Mouse (Mus musculus): ENCODE results near the gene Tsen15. TPM values are rescaled to one million over a fixed set of nuclear protein-coding genes. Genes with fewer than 3 reads are reported as not detected.
"Not testable (repeated sequence)": the region's sequence is repeated elsewhere in the genome, so short reads cannot be mapped to it uniquely, and the experiment has no call there.

Tsen15 gene
- polyA plus RNA-seq, 1 experiment from 2014 or later = 49.2 TPM

DNA sequence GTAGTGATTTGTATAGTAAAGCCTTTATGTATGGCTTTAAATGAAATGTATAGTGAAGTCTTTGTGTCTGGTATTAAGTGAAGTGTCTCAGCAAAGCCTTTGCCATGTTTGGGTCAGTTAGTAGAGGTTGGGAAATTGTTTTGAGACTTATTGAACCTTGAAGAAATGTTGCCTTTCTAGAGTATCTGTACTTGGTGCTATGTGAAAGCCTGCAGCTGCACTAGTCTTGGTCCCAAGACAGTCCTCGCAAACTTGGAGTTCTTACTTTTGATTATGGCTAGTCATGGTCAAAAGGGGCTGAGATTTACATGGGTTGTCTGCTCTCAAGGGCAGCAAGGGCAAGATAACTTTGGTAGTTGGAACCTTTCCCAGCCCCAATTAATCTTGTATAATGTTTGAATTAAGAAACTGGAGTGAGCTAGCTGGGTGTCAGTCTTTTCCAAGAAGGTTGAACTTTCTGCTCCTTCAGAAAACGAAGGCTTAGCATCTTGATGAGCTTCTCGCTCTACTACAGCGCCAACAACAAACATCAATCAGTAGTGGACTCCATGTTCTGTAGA lies 8.5 kb upstream of the Tsen15 start:
- H3K9me3 ChIP-seq (ENCODE audit: control insufficient read depth, low read length) = no peaks in the 10 kb centered on the region
- H3K4me1 ChIP-seq (ENCODE audit: control insufficient read depth, insufficient read depth, low read length) = no peaks in the 10 kb centered on the region
- WGBS = 89% methylated on average over 4 of the region's 4 CpGs
- no peak overlapping the region for H3K4me2 ChIP-seq
- peaks cover 4% of the 10 kb centered on the region; the same call in 1 of the 2 replicates for H3K27me3 ChIP-seq (ENCODE audit: control insufficient read depth, insufficient read depth, low read length)
- H3K4me3 ChIP-seq (ENCODE audit: low read depth, low read length) = no peak overlapping the region
- DNase-seq (ENCODE audit: low spot score, missing footprints) = no peak
- H3K9ac ChIP-seq (ENCODE audit: low read length) = no peak overlapping the region
- H3K36me3 ChIP-seq (ENCODE audit: control insufficient read depth, insufficient read depth, low read length) = no peaks in the 10 kb centered on the region
- no peak for ATAC-seq (ENCODE audit: low FRiP score)
- H3K27ac ChIP-seq (ENCODE audit: low read depth, low read length) = no peak overlapping the region

DNA sequence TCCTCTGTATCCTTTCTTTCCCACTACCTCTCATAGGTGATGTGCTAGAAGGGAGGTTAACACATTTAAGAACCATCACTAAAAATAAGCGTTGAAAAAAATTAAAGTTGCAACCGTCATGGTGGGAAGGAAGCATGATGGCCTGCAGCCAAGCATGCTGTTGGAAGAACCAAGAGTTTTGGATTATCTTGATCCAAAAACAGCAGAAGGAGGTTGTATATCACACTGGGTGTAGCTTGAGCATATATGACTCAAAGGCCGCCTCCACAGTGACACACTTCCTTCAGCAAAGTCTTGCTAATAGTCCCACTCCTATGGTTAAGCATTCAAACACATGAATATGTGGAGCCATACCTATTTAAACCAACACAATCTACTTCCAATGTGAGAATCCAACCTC lies 7.6 kb upstream of the Tsen15 start:
- Histone ChIP-seq H3K4me3 (ENCODE audit: low read depth, low read length) (no peak overlapping the region), H3K9me3 (ENCODE audit: control insufficient read depth, low read length) (no peaks in the 10 kb centered on the region), H3K9ac (ENCODE audit: low read length) (no peak overlapping the region), H3K4me2 (no peak overlapping the region), H3K4me1 (ENCODE audit: control insufficient read depth, insufficient read depth, low read length) (no peaks in the 10 kb centered on the region), H3K27me3 (ENCODE audit: control insufficient read depth, insufficient read depth, low read length) (peaks cover 4% of the 10 kb centered on the region; the same call in 1 of the 2 replicates), H3K27ac (ENCODE audit: low read depth, low read length) (no peak overlapping the region), H3K36me3 (ENCODE audit: control insufficient read depth, insufficient read depth, low read length) (no peaks in the 10 kb centered on the region)
- ATAC-seq (ENCODE audit: low FRiP score) (no peak), DNase-seq (ENCODE audit: low spot score, missing footprints) (no peak)
- 89% methylated on average over 3 of the region's 3 CpGs for WGBS

DNA sequence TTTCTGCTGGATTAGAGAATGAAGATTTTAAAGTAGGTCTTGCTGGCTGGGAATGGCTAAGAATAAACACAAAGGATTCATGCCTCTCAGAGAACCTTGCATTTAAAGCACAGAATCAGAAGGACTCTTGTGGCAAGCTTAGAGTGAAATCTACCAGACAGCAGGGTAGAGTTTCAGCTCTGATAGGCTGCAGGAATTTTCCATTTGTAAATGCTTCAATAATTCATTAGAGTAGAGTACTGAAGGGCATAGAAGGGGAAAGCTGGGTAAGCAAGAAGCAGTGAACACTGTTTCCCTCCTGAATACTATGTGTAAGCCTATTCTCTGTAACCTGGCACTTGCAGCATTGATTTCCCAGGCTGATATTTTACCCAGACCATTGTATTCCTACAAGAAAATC lies 2.8 kb upstream of the Tsen15 start:
- Histone ChIP-seq H3K4me1 (ENCODE audit: control insufficient read depth, insufficient read depth, low read length) (no peaks in the 10 kb centered on the region), H3K9me3 (ENCODE audit: control insufficient read depth, low read length) (no peaks in the 10 kb centered on the region), H3K36me3 (ENCODE audit: control insufficient read depth, insufficient read depth, low read length) (no peaks in the 10 kb centered on the region), H3K27ac (ENCODE audit: low read depth, low read length) (no peak overlapping the region), H3K4me2 (no peak overlapping the region), H3K27me3 (ENCODE audit: control insufficient read depth, insufficient read depth, low read length) (no peaks in the 10 kb centered on the region), H3K9ac (ENCODE audit: low read length) (no peak overlapping the region), H3K4me3 (ENCODE audit: low read depth, low read length) (no peak overlapping the region)
- ATAC-seq (ENCODE audit: low FRiP score) (no peak), DNase-seq (ENCODE audit: low spot score, missing footprints) (no peak)

DNA sequence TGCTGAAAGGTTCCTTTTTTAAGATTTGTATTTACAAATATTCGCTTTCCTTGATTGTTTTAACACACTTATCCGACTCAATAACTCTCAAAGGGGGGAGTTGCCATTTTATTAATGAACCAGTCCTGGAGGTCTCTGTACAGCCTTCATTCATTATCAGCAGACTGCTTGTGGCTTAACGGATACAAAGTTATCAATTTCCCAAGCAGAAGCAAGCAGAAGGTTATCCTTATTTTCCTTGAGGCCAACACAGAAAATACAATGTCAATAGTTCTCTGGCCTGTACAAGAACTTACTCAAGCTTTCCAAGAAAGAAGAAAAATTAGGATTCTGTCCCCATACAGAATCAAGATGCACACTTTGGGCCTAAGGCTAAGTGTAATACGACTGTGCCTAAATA lies 795 bp downstream of the Tsen15 start:
- not testable (repeated sequence) for H3K36me3 ChIP-seq (ENCODE audit: control insufficient read depth, insufficient read depth, low read length); H3K27ac ChIP-seq (ENCODE audit: low read depth, low read length); H3K4me1 ChIP-seq (ENCODE audit: control insufficient read depth, insufficient read depth, low read length); H3K27me3 ChIP-seq (ENCODE audit: control insufficient read depth, insufficient read depth, low read length); ATAC-seq (ENCODE audit: low FRiP score); DNase-seq (ENCODE audit: low spot score, missing footprints); H3K9me3 ChIP-seq (ENCODE audit: control insufficient read depth, low read length)
- Histone ChIP-seq H3K4me3 (ENCODE audit: low read depth, low read length) (peak overlapping the region; percentile 71), H3K9ac (ENCODE audit: low read length) (peak overlapping the region; percentile 74), H3K4me2 (peak overlapping the region; percentile 75)
- WGBS = 37% methylated on average over 2 of the region's 4 CpGs

DNA sequence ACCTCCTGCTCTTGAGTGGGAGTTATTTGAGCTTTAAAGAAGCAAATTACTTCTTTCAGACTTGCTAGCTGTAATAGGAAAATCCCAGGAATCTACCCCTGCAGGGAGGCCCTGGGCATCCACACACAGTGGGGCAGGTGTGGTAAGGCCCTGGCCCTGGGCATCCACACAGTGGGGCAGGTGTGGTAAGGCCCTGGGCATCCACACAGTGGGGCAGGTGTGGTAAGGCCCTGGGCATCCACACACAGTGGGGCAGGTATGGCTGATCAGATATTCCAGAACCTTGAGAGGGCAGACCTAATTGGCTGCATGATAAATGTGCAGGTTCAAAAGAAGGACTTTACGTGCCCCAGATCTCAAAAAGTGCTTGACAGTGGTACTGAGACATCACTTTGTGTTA lies 1.9 kb downstream of the Tsen15 start:
- Histone ChIP-seq H3K4me1 (ENCODE audit: control insufficient read depth, insufficient read depth, low read length) (no peaks in the 10 kb centered on the region), H3K4me2 (no peak overlapping the region), H3K27me3 (ENCODE audit: control insufficient read depth, insufficient read depth, low read length) (no peaks in the 10 kb centered on the region), H3K9me3 (ENCODE audit: control insufficient read depth, low read length) (no peaks in the 10 kb centered on the region), H3K4me3 (ENCODE audit: low read depth, low read length) (no peak overlapping the region), H3K36me3 (ENCODE audit: control insufficient read depth, insufficient read depth, low read length) (no peaks in the 10 kb centered on the region), H3K9ac (ENCODE audit: low read length) (no peak overlapping the region), H3K27ac (ENCODE audit: low read depth, low read length) (no peak overlapping the region)
- no peak for DNase-seq (ENCODE audit: low spot score, missing footprints)
- WGBS = 94% methylated on average over 1 of the region's 1 CpGs
- no peak for ATAC-seq (ENCODE audit: low FRiP score)

DNA sequence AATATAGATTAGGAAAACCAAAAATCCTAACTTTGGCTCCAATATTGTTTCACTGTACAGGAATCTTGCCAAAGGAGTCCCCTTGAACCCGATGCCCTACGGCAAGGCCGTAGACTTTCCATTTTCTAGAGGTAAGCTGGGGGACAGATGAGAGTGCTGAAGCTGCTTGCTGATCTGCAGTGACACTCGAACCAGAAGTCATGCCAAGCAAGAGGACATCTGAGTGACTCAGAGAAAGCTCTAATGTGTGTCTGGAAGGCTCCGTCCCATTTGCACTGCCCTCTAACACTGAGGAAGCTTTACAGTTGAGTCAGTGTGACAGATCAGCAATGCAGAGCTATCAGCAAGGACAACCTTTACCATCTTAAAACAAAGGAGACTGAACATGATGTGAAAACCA lies 8.2 kb downstream of the Tsen15 start:
- WGBS = 94% methylated on average over 5 of the region's 5 CpGs

DNA sequence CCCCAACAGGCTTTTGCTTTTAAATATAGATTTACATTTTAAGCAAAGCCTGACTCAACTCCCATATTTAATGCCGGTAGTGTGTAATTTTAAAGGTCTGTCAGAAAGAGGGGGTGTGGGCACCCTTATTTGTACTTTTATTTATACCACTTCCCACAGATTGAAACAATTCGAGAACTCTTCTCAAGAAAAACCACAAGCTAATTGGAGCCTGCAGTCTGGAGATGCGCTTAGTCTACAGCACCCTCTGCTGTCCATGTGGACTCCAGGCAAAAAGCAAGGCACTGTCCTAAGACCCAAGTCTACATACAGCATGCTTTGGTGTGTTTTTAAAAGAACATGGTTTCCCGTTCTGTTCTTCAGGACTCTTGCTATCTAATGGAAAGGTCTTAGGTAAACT lies 17.3 kb downstream of the Tsen15 start:
- peak; percentile 66; the same call in 1 of the 2 replicates for ATAC-seq (ENCODE audit: low FRiP score)

More for the DNA sequence above, 8.2 kb downstream of the Tsen15 start:
- H3K4me1 ChIP-seq (ENCODE audit: control insufficient read depth, insufficient read depth, low read length) = no peaks in the 10 kb centered on the region
- no peak for DNase-seq (ENCODE audit: low spot score, missing footprints)
- no peak overlapping the region for H3K4me3 ChIP-seq (ENCODE audit: low read depth, low read length)
- H3K4me2 ChIP-seq = no peak overlapping the region
- ATAC-seq (ENCODE audit: low FRiP score) = no peak
- no peaks in the 10 kb centered on the region for H3K36me3 ChIP-seq (ENCODE audit: control insufficient read depth, insufficient read depth, low read length)
- H3K27me3 ChIP-seq (ENCODE audit: control insufficient read depth, insufficient read depth, low read length) = no peaks in the 10 kb centered on the region
- no peak overlapping the region for H3K27ac ChIP-seq (ENCODE audit: low read depth, low read length)
- no peak overlapping the region for H3K9ac ChIP-seq (ENCODE audit: low read length)
- H3K9me3 ChIP-seq (ENCODE audit: control insufficient read depth, low read length) = no peaks in the 10 kb centered on the region

DNA sequence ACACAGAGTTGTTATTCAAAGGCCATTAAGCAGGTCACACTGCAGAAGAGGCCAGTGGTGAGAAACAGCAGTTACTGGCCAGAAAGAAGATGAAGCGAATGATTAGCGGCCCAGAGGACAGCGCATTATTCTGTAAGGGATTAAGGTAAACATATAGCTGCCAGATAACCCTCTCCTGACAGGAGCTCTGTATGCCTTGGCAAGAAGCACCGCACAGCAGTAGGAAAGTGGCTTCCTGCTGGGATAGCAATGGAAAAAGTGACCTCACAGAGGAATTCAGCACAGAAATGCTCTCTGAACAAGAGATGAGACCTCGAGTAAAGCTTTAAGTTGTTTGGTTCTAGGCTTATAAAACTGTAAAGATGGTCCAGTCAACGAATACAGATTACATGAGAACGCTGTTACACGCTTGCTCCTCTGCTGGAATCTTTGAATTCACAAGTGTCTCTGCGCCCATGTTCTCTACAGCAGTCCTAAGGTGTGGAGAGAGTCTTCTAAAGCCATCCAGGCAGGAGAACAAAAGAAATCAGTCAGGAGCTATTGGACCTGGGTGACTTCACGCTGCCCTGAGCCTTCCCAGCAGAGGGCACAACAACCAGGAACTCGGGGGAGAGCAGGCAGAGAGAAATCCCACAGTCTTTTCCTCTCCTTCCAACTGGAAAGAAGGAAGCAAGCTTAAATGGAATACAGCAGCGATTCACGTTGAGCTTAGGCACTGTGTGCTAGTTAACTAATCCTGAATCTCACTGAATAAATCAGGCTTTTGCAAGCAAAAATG lies 18.0 kb downstream of the Tsen15 start:
- H3K36me3 ChIP-seq (ENCODE audit: control insufficient read depth, insufficient read depth, low read length) = no peaks in the 10 kb centered on the region
- H3K4me2 ChIP-seq = no peak overlapping the region
- no peak overlapping the region for H3K4me3 ChIP-seq (ENCODE audit: low read depth, low read length)
- no peaks in the 10 kb centered on the region for H3K9me3 ChIP-seq (ENCODE audit: control insufficient read depth, low read length)
- H3K9ac ChIP-seq (ENCODE audit: low read length) = 0 out of 2 replicates have a peak overlapping the region, but pooled peaks have one; percentile 9
- H3K27ac ChIP-seq (ENCODE audit: low read depth, low read length) = no peak overlapping the region
- 51% methylated on average over 13 of the region's 13 CpGs for WGBS
- no peaks in the 10 kb centered on the region for H3K4me1 ChIP-seq (ENCODE audit: control insufficient read depth, insufficient read depth, low read length)
- no peaks in the 10 kb centered on the region for H3K27me3 ChIP-seq (ENCODE audit: control insufficient read depth, insufficient read depth, low read length)
- DNase-seq (ENCODE audit: low spot score, missing footprints) = no peak
- ATAC-seq (ENCODE audit: low FRiP score) = no peak

More for the DNA sequence above, 17.3 kb downstream of the Tsen15 start:
- no peak overlapping the region for H3K27ac ChIP-seq (ENCODE audit: low read depth, low read length)
- H3K4me1 ChIP-seq (ENCODE audit: control insufficient read depth, insufficient read depth, low read length) = no peaks in the 10 kb centered on the region
- 33% methylated on average over 4 of the region's 4 CpGs for WGBS
- no peak overlapping the region for H3K4me2 ChIP-seq
- no peak overlapping the region for H3K9ac ChIP-seq (ENCODE audit: low read length)
- H3K27me3 ChIP-seq (ENCODE audit: control insufficient read depth, insufficient read depth, low read length) = no peaks in the 10 kb centered on the region
- H3K9me3 ChIP-seq (ENCODE audit: control insufficient read depth, low read length) = no peaks in the 10 kb centered on the region
- H3K4me3 ChIP-seq (ENCODE audit: low read depth, low read length) = no peak overlapping the region
- DNase-seq (ENCODE audit: low spot score, missing footprints) = peak; percentile 88
- no peaks in the 10 kb centered on the region for H3K36me3 ChIP-seq (ENCODE audit: control insufficient read depth, insufficient read depth, low read length)

DNA sequence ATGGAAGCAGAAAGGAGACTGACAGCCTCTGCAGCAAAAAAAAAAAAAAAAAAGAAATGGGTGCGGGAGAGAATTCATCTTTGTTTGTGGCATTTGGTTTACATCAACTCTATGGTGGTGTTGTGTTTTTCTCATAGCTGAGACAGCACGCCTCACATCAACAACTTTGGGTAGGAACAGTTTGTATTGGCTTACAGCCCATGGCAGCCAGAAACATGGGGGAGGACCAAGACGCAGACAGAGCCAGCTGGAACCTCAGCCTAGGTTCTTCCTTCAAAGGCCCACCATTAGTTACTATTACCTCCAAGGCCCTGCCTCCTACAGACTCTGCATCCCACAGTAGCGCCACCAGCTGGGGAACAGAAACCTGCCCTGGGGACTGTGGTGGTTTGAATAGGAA lies 29.8 kb downstream of the Tsen15 start:
- no peak for DNase-seq (ENCODE audit: low spot score, missing footprints)
- H3K9me3 ChIP-seq (ENCODE audit: control insufficient read depth, low read length) = no peaks in the 10 kb centered on the region

More for the DNA sequence above, 29.8 kb downstream of the Tsen15 start:
- Histone ChIP-seq H3K27me3 (ENCODE audit: control insufficient read depth, insufficient read depth, low read length) (no peaks in the 10 kb centered on the region), H3K4me1 (ENCODE audit: control insufficient read depth, insufficient read depth, low read length) (no peaks in the 10 kb centered on the region), H3K27ac (ENCODE audit: low read depth, low read length) (no peak overlapping the region), H3K4me3 (ENCODE audit: low read depth, low read length) (no peak overlapping the region), H3K4me2 (no peak overlapping the region), H3K9ac (ENCODE audit: low read length) (no peak overlapping the region), H3K36me3 (ENCODE audit: control insufficient read depth, insufficient read depth, low read length) (no peaks in the 10 kb centered on the region)
- WGBS = 91% methylated on average over 4 of the region's 4 CpGs
- ATAC-seq (ENCODE audit: low FRiP score) = no peak

Data from midbrain, embryonic 11.5 days (tissue).